Mouse (Mus musculus) layer of hippocampus, adult 2 months (tissue): Measurements from ENCODE around the gene Clpb. TPM values are rescaled to one million over a fixed set of nuclear protein-coding genes. Genes with fewer than 3 reads are reported as not detected.

ENCODE experiments used
- DNase-seq, 2 experiments: peaks; one replicate each; pipeline ENCODE4 v3.0.0; 2022; ENCODE audit warnings: low spot score in 2 of 2
- H3K27ac ChIP-seq: fragments of 200-600 bp; 2 replicates; pipeline ENCODE4 v1.8.1; 2022
- H3K4me3 ChIP-seq: fragments of 200-600 bp; 2 replicates; pipeline ENCODE4 v1.8.1; 2022; ENCODE audit warnings: mild to moderate bottlenecking
- CTCF ChIP-seq: fragments of 200-600 bp; conservative IDR thresholded peaks from 2 replicates; pipeline ENCODE4 v1.8.1; 2022; ENCODE audit warnings: antibody characterized with exemption, mild to moderate bottlenecking, moderate library complexity
- total RNA-seq, 2 experiments: library from RNA; stranded (reverse); gene quantifications; 2 replicates each; pipeline ENCODE4 v1.2.3; 2021

The Clpb gene
- total RNA-seq, 2 experiments from 2014 or later, result 53.5 to 55.0 TPM

DNA sequence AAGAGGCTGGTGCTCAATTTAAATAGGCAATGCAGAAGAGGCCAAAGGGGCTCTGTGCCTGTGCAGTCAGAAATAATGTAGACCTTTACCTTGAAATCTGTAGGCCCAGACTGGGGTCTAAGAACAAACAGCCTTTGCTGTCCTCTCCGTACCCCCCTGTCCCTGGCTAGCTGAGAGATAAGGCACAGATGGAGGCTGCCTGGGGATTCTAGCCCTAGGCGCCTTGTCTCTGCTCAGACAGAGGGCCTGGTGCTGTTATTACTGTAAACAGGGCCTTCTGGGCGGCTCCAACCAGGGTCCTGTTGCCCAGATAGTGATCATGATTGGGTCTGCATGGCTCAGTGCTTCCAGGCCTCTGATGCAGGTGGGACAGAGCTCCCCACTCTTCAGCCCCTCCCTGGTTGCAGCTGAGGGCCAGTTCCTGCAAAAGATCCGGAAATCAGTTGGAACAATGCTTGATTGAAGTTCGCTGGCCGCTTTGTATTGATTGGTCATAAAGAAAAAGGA lies 18.2 kb downstream of the Clpb start:
- no peak overlapping the region for H3K4me3 ChIP-seq
- H3K27ac ChIP-seq, result no peak overlapping the region
- no peak for DNase-seq
- TF ChIP-seq CTCF, result no peak

DNA sequence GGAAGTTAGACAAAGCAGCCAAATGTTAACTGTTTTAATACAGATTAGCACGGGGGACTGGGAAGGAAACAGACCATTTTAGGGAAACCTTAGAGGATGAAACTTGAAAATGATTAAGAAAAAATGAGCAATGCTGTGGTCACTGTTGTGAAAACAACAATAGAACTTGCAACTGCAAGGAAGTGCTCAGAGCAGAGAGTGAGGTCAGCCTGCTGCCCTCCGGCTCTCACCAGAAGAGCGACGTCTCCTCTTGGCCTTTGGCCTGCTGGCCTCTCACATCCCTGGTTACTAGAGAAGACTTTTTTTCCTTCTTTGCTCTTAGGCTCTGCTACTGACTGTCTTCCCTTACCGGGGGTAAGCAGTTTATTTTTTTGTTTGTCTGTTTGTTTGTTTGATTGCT lies 19.5 kb downstream of the Clpb start:
- no peak for TF ChIP-seq CTCF
- DNase-seq, result no peak
- no peak overlapping the region for H3K4me3 ChIP-seq
- no peak overlapping the region for H3K27ac ChIP-seq

DNA sequence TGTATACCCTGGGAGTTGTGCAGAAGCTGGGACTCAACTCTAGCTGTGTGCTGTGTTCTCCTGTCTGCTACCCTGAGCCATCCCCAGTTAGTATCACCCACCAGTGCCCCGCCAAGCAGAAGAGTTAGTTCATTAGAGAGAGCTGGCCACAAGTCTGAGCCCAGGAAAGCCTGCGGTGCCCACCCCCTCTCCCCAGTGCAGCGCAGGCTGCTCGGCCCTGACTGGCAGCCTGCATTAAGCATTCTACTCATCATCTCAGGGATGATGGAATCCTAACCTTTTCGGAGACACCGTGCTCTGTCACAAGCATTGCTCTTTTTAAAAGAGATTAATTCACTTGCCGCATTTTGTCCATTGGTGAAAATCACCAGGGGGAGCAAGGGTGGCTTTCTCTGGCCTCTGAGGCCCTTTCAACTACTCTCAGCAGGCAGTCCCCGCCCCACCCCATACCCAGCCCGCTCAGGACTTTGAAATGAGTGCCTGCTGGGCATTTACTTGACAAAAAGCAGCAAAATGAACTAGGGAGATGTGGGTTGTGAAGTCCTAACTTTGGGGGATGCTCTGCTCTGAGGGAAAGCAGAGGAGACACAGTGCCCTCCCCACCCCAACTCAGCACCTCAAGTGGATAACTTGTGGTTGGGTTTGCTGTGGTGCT lies 20.7 kb downstream of the Clpb start:
- H3K27ac ChIP-seq, result no peak overlapping the region
- no peak for TF ChIP-seq CTCF
- DNase-seq, result no peak
- H3K4me3 ChIP-seq, result no peak overlapping the region

DNA sequence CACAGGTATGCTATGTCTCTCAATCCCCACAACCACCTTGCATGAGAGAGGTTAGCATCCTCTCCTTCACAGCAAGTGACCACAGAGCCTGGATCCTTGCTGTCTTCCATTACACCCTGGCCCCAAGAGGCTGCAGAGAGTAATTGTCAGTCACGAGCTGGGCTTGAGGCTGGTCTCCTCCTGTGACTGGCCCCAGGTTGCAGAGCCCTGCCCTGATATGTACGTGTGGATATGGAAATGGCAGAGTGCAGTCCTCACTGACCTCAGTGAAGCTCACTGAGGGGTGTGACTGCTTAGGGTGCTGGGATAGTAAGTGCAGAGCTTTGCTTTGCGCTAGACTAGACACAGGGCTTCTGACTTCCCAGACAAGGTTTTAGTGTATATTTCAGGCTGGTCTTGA lies 21.2 kb downstream of the Clpb start:
- no peak for TF ChIP-seq CTCF
- Histone ChIP-seq H3K27ac (no peak overlapping the region), H3K4me3 (no peak overlapping the region)
- no peak for DNase-seq

DNA sequence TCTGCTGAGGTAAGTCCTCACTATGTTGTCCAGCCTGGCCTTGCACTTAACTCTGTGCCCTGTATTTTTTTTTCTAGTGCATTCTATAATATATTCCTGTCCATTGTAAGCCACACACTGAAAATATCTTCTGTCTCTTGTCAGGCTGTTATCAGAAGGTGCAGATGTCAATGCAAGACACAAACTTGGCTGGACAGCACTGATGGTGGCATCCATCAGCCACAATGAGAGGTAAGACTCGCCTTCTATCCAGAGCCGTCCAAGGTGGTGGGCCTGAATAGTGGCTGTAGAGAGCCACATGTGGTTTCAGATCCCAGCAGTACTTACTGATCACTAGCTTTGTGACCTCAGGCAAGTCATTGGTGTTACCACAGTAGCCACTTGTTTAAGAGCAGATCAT lies 23.7 kb downstream of the Clpb start:
- no peak overlapping the region for H3K27ac ChIP-seq
- H3K4me3 ChIP-seq, result no peak overlapping the region
- TF ChIP-seq CTCF, result no peak
- DNase-seq, result no peak

DNA sequence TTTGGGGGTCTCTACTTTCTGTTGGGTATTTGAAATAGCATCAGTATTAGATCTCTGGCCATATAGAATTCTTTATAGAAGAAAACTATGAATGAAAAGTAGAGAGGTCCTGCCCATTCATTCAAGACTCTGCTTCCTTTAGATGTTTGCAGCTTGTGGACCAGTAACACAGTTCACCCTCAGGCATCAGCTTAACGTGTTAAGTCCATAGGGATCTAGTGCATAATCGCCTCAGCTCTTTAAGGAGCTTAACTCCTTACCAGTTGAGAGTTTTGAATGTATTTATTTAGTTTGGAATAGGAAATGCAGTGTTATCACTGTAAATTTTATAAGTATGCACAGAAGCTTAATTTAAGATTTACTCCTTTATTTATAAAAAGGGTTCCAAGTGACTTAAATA lies 27.0 kb downstream of the Clpb start:
- no peak for TF ChIP-seq CTCF
- DNase-seq, result no peak
- Histone ChIP-seq H3K4me3 (no peak overlapping the region), H3K27ac (no peak overlapping the region)

DNA sequence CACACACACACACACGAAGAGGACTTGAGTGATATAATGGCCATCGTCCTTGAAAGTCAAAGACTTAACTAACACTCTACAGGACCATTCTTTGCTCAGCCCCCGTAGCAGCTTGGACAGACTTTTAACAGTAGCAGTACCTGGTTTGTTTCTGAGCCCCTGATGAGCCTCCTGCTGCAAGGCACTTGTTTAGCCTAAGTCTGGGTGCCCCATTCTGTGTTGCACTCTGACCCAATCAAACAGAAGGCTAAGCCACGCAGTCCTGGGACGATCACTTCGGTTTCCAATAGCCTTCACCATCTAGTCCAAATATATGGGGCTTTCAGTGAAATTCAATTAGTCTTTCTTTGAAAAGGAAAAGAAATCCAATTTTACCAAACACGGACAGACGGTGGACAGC lies 28.4 kb downstream of the Clpb start:
- Histone ChIP-seq H3K27ac (no peak overlapping the region), H3K4me3 (no peak overlapping the region)
- no peak for DNase-seq
- no peak for TF ChIP-seq CTCF

DNA sequence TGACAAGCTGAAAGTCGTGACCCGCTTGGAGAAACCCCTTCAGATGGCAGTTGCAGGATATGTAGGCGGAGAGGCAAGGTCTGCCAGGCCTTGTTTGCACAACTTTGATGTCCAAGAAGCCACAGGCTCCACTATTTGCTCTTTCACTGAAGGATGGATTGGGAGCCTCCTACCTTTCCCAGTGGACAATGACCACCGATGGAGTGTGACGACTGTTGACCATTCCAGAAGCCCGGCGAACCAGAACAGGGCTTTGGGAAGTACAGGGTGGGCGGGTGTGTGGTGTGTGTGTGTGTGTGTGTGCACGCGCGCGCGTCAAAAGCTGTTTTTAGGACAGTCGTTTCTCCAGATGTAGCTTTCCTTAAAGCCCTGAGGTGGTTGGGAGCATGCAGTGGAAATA lies 29.0 kb downstream of the Clpb start:
- DNase-seq, result no peak
- no peak overlapping the region for H3K4me3 ChIP-seq
- no peak overlapping the region for H3K27ac ChIP-seq
- TF ChIP-seq CTCF, result no peak

DNA sequence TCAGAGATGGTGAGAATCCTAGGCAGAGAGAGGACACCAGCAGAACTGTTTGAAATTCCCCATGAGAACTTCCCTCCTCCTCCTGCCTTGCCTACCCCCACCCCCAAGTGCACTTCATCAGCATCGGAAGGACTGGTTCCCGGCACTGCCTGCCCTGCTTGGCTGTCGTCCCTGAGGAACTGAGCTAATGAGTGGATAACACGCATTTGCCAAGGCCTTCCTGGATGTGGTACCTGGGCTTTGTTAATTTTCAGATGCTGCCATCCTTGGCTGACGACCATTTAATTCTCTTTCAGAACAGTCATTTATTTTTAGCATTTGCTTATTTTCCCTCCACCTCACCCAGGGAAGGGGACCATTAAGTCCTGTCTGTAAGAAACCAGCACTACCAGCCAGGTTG lies 32.0 kb downstream of the Clpb start:
- H3K27ac ChIP-seq, result no peak overlapping the region
- no peak for DNase-seq
- TF ChIP-seq CTCF, result no peak
- no peak overlapping the region for H3K4me3 ChIP-seq

DNA sequence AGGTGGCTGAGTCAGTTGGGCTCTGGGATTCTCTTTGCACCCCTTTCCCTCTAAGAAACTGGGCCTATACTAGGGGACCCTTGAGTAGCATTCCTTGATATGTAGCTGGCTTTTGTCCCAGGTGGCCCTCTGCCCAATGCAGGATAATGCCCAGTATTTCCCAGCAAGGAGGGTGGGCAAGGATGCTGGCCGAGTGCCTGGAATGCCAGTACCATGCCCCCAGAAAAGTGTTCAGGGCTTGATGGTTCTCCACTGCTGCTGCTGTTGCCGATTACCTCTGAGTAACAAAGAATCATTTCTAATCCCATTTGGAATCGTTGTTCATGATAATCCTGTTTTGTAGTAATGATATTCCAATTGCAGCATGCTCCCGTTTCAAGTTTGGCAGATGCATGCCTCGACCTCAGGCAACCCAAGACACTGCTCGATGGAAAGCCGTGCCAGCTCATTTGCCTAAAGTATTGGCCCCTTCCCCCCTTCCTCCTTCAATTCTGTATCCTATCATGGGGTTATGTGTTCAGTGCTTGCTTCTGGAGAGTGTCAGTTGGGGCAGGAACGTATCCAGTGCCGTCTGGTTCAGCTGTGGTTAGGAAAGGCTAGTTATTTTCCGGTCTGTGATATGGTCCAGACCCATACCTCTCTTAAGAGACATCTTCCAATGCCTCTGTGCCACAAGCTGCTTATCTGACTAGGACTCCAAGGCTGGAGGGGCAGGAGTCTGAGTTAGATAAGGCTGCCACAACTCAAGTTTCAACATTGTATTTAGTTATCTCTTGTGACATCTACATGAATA lies 33.7 kb downstream of the Clpb start:
- no peak for TF ChIP-seq CTCF
- DNase-seq, result no peak
- H3K4me3 ChIP-seq, result no peak overlapping the region
- no peak overlapping the region for H3K27ac ChIP-seq

DNA sequence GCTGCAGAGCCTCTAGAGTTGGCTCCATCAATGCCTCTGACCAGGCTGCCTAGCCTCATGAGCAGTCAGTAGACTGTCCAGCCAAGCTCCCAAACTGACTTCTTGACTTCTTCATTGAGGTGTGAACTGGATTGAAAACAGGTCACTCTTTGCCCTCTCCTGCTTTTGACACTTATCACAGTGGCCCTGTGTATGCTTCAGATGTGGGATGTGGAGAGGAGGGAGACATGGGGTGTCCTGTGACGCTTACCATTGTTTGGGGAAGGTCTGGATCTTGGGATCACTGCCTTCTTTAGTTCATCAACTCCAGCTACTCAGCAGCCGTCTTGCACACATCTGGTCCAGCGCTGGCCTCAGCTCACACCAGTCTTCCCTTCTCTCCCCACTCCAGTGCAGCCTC lies 36.9 kb downstream of the Clpb start:
- Histone ChIP-seq H3K27ac (no peak overlapping the region), H3K4me3 (no peak overlapping the region)
- TF ChIP-seq CTCF, result no peak
- DNase-seq, result no peak

DNA sequence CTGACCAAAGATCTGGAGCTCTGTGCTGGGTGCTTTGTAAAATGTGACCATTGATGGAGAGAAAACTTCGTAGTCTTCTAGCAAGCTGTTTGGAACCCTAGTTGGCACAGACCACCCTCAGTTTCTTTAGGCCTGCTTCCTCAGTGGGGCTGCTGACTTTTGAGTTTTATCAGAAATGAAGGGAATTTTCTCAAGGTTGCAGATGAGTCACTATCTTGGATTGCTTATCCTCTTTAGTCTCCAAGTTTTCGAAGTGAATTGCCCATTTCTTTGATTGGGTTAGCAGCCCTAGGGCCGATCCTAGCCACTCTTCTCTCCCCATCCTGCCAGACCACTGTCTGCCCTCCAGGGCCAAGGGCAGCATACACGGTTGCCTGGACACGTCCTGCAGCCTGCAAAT lies 39.3 kb downstream of the Clpb start:
- no peak for TF ChIP-seq CTCF
- Histone ChIP-seq H3K4me3 (no peak overlapping the region), H3K27ac (0 out of 2 replicates have a peak overlapping the region, but pooled peaks have one; percentile 7)
- DNase-seq, result no peak

DNA sequence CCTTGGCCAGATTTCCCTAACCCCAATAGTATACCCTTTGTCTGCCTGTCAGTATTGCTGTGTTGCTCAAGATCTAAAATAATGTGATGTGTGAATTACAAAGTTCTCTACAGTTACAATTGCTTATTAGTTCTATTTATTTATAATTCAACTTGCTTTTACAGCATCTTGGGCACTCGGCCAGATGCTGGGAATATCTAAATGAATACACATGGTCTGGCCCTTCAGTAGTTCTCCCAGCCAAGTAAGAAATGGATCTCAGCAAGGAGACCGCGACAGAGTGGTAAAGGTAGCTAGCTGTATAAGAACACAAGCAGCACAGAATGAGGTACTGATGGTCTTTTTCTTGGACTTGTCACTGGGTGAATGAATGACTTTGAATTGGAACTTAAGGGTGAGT lies 46.2 kb downstream of the Clpb start:
- no peak for DNase-seq
- H3K4me3 ChIP-seq, result no peak overlapping the region
- no peak for TF ChIP-seq CTCF
- H3K27ac ChIP-seq, result no peak overlapping the region

DNA sequence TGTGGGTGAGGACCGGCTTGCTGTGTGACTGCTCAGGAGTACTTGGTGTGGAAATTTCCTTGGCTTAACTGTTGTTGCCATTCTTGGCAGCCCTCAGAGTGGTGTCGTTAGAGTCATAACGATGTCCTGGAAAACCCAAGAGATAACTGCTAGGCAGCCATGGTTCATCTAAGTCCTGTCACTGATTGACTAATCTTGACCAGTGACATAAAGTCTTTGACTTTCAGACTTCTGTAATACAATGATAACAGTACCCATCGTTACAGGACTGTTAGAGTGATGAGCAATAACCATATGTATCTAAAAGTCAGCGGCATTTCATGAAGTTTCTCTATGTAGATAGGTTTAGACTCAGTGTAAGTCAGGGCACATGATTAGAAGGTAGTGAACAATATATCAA lies 46.8 kb downstream of the Clpb start:
- TF ChIP-seq CTCF, result no peak
- no peak for DNase-seq
- Histone ChIP-seq H3K27ac (no peak overlapping the region), H3K4me3 (no peak overlapping the region)
